Mouse (Mus musculus) thymus, adult 2 months (tissue): ENCODE data around the gene Usp32. TPM values are rescaled to one million over a fixed set of nuclear protein-coding genes. Genes with fewer than 3 reads are reported as not detected.

Experiments used
- DNase-seq: peaks from one replicate; pipeline ENCODE4 v3.0.0; 2021
- H3K27ac ChIP-seq: fragments of 200-500 bp; 2 replicates; pipeline ENCODE4 v1.5.1; 2012; ENCODE audit warnings: low read length, control low read depth; ENCODE audit not compliant: control insufficient read depth, insufficient read depth
- H3K27me3 ChIP-seq: fragments of 200-500 bp; 2 replicates; pipeline ENCODE4 v1.6.1; 2012; ENCODE audit warnings: mild to moderate bottlenecking, low read length, moderate library complexity, mixed read lengths; ENCODE audit not compliant: control insufficient read depth, insufficient read depth
- H3K36me3 ChIP-seq: fragments of 200-500 bp; 2 replicates; pipeline ENCODE4 v1.6.1; 2012; ENCODE audit warnings: mild to moderate bottlenecking, low read length, moderate library complexity; ENCODE audit not compliant: control insufficient read depth, insufficient read depth
- H3K4me1 ChIP-seq: fragments of 200-500 bp; replicated peaks from 2 replicates; pipeline ENCODE4 v1.6.1; 2012; ENCODE audit warnings: low read length; ENCODE audit not compliant: control insufficient read depth, insufficient read depth
- H3K4me3 ChIP-seq: fragments of 200-500 bp; 2 replicates; pipeline ENCODE4 v1.5.1; 2012; ENCODE audit warnings: mild to moderate bottlenecking, low read length, control low read depth, moderate library complexity; ENCODE audit not compliant: control insufficient read depth, insufficient read depth
- CTCF ChIP-seq: fragments of 200-500 bp; IDR thresholded peaks from 2 replicates; pipeline ENCODE4 v1.5.1; 2012; ENCODE audit warnings: mild to moderate bottlenecking, control low read depth, low read length, moderate library complexity, borderline replicate concordance; ENCODE audit not compliant: control insufficient read depth, poor library complexity, insufficient read depth; ENCODE audit errors: extremely low read depth
- POLR2A ChIP-seq: fragments of 200-500 bp; IDR thresholded peaks from 2 replicates; pipeline ENCODE4 v1.6.1; 2012; ENCODE audit warnings: mild to moderate bottlenecking, low read length, control low read depth, moderate library complexity; ENCODE audit not compliant: control insufficient read depth, poor library complexity, insufficient read depth; ENCODE audit errors: extremely low read depth
- WGBS: fragments of 180-500 bp; shearing (Covaris S2); methylation state at CpG from one replicate; pipeline ENCODE4 v1.1.7; 2018; 5-methylcytosine and 5-hydroxymethylcytosine counted together
- polyA plus RNA-seq: library from polyadenylated mRNA; depleted of rRNA; stranded (reverse); fragments of >200 nt; gene quantifications from 2 replicates; pipeline ENCODE4 v1.2.3, GENCODE M21; 2012

The Usp32 gene
- polyA plus RNA-seq, 1 experiment, result 4.0 TPM

GRCm38 (mm10) chr11:84973661-84974060 is 166.3 kb downstream of the Usp32 start:
- no peaks in the 10 kb centered on the region; the same call in 1 of the 2 replicates for H3K27me3 ChIP-seq
- H3K36me3 ChIP-seq, result no peaks in the 10 kb centered on the region
- no peaks in the 10 kb centered on the region for H3K4me1 ChIP-seq
- no peak for DNase-seq
- no peak overlapping the region for H3K4me3 ChIP-seq
- WGBS, result 71% methylated on average over 5 of the region's 5 CpGs
- no peak for TF ChIP-seq CTCF
- TF ChIP-seq POLR2A, result no peak
- H3K27ac ChIP-seq, result no peak overlapping the region

GRCm38 (mm10) chr11:84972067-84972466 is 167.9 kb downstream of the Usp32 start:
- TF ChIP-seq POLR2A, result no peak
- TF ChIP-seq CTCF, result no peak
- Histone ChIP-seq H3K27me3 (no peaks in the 10 kb centered on the region; the same call in 1 of the 2 replicates), H3K4me3 (no peak overlapping the region), H3K27ac (no peak overlapping the region), H3K4me1 (no peaks in the 10 kb centered on the region), H3K36me3 (no peaks in the 10 kb centered on the region)
- no peak for DNase-seq
- 73% methylated on average over 3 of the region's 3 CpGs for WGBS

GRCm38 (mm10) chr11:84968775-84969174 is 171.2 kb downstream of the Usp32 start:
- TF ChIP-seq CTCF (no peak), POLR2A (no peak)
- no peak for DNase-seq
- no peaks in the 10 kb centered on the region for H3K4me1 ChIP-seq
- no peaks in the 10 kb centered on the region for H3K27me3 ChIP-seq
- H3K36me3 ChIP-seq, result no peaks in the 10 kb centered on the region
- H3K27ac ChIP-seq, result no peak overlapping the region
- WGBS, result 82% methylated on average over 6 of the region's 6 CpGs
- no peak overlapping the region for H3K4me3 ChIP-seq

GRCm38 (mm10) chr11:84968309-84968708 is 171.7 kb downstream of the Usp32 start:
- Histone ChIP-seq H3K27ac (no peak overlapping the region), H3K36me3 (no peaks in the 10 kb centered on the region), H3K27me3 (no peaks in the 10 kb centered on the region), H3K4me3 (no peak overlapping the region), H3K4me1 (no peaks in the 10 kb centered on the region)
- no peak for DNase-seq
- 80% methylated on average over 4 of the region's 4 CpGs for WGBS
- TF ChIP-seq POLR2A (no peak), CTCF (no peak)

- H3K4me3 ChIP-seq, result no peak overlapping the region
- no peaks in the 10 kb centered on the region for H3K36me3 ChIP-seq
- no peaks in the 10 kb centered on the region for H3K4me1 ChIP-seq
- no peaks in the 10 kb centered on the region for H3K27me3 ChIP-seq
- TF ChIP-seq POLR2A (no peak), CTCF (no peak)
- DNase-seq, result no peak
- 66% methylated on average over 5 of the region's 5 CpGs for WGBS
- H3K27ac ChIP-seq, result no peak overlapping the region
These were observed 172.8 kb downstream of the Usp32 start for GRCm38 (mm10) chr11:84967113-84967512.

GRCm38 (mm10) chr11:84966696-84967095 is 173.3 kb downstream of the Usp32 start:
- no peak overlapping the region for H3K27ac ChIP-seq
- no peaks in the 10 kb centered on the region for H3K27me3 ChIP-seq

GRCm38 (mm10) chr11:84963556-84963955 is 176.4 kb downstream of the Usp32 start:
- DNase-seq, result no peak
- 79% methylated on average over 3 of the region's 3 CpGs for WGBS
- TF ChIP-seq POLR2A (no peak), CTCF (no peak)
- no peak overlapping the region for H3K27ac ChIP-seq
- H3K4me1 ChIP-seq, result no peaks in the 10 kb centered on the region
- no peak overlapping the region for H3K4me3 ChIP-seq
- peaks cover 7% of the 10 kb centered on the region for H3K27me3 ChIP-seq
- H3K36me3 ChIP-seq, result no peaks in the 10 kb centered on the region

More at GRCm38 (mm10) chr11:84966696-84967095, 173.3 kb downstream of the Usp32 start:
- 91% methylated on average over 4 of the region's 4 CpGs for WGBS
- TF ChIP-seq CTCF (no peak), POLR2A (no peak)
- Histone ChIP-seq H3K4me1 (no peaks in the 10 kb centered on the region), H3K36me3 (no peaks in the 10 kb centered on the region), H3K4me3 (no peak overlapping the region)
- no peak for DNase-seq
